Mouse (Mus musculus): ENCODE results near the gene Lpxn.

Gene Lpxn

GRCm38 (mm10) chr19:12795511-12796327, at the start of gene Lpxn, which contains the start of gene Zfp91:
Gene Lpxn, plus strand, starts transcription at chr19:12796193.
Gene Zfp91, minus strand, starts transcription at chr19:12796126.
- TF ChIP-seq GATA4 (IDR thresholded peaks at IDR 0.05; ENCODE audit: insufficient replicate concordance, low read length) = peak; percentile 73; the same call in 1 of the 2 replicates

DNA sequence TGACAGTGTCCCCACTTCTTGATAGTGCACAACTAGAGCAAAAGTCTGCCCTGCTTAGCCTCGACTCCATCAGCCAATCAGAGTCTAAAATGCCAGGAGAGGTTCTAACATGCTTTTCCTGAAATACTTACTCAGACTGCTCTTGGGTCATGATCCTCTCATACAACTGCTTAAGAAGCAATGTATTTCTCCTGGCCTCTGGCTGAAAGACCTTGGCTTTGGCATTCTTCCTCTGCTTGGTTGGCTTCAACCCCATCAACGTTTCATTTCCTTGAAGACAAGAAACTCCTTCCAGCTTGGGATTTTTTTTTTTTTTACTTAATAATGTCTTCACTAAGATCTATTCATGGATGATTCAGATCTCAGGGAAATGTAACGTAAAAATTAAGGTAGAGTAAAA, 39.7 kb upstream of the Lpxn start:
- TF ChIP-seq GATA4 (IDR thresholded peaks at IDR 0.05; ENCODE audit: insufficient replicate concordance, low read length) = no peak

DNA sequence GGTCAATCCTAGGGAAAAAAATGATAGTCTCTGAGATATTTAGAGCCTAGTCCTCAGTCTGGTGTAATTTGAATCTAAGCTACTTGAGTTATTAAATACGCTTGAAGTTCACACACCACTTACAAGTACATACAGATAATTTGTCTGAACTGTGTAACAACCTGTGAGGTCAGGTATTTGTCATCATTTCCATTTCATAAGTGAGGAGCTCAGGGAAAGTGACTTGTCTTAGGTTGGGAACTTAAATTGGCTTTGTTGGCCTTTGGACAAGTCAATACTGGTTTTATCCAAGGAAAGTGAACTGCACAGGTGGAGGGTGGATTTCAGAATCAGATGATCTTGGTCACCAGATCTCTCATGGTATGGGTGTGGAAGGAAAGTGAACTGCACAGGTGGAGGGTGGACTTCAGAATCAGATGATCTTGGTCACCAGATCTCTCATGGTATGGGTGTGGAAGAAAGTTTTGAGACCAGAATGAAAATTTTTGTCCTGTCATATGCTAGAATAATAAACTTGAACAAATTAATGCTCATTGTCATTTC, 37.0 kb upstream of the Lpxn start:
- TF ChIP-seq GATA4 (IDR thresholded peaks at IDR 0.05; ENCODE audit: insufficient replicate concordance, low read length) = no peak

- no peak for TF ChIP-seq GATA4 (IDR thresholded peaks at IDR 0.05; ENCODE audit: insufficient replicate concordance, low read length)
Observed at GRCm38 (mm10) chr19:12759656-12760055, 36.3 kb upstream of the Lpxn start.

DNA sequence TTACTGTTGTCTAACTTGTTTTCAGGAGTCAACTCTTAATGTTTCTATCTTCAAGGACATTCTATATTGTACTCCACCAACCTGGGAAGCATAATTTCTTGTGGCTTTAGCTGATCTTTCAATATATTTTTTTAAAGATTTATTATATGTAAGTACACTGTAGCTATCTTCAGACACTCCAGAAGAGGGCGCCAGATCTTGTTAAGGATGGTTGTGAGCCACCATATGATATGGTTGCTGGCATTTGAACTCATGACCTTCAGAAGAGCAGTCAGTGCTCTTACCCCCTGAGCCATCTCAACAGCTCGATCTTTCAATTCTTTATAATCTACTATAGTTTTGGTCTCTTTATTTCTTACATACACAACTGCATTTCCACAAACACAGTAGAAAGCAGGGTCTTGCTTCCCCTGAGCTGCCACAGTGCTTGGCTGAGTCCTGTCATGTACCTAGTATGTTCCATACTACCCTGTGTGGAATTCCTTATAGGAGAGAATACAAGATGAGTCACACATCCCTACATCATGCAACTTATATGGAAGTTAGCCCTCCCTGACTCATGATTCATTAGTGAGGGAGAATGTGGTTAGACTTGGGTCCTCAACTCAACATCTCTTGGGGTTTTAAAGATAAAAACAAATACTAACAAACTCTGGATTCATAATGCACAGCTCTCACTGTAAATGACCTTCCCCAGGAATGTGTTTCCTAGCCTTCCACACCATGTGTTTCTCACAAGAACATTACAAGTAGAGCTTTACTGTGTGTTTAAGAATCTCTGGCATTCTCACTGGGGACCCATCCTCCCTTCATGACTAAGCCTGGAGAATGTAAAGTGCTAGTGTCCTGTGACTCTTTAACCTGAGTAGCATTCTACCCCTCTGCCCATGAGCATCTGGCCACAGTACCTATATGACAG, 33.5 kb upstream of the Lpxn start:
- TF ChIP-seq GATA4 (IDR thresholded peaks at IDR 0.05; ENCODE audit: insufficient replicate concordance, low read length) = no peak

GRCm38 (mm10) chr19:12765308-12765707, 30.7 kb upstream of the Lpxn start, which contains the start of gene Cntf:
Gene Cntf, minus strand, starts transcription at chr19:12765632.
- no peak for TF ChIP-seq GATA4 (IDR thresholded peaks at IDR 0.05; ENCODE audit: insufficient replicate concordance, low read length)

DNA sequence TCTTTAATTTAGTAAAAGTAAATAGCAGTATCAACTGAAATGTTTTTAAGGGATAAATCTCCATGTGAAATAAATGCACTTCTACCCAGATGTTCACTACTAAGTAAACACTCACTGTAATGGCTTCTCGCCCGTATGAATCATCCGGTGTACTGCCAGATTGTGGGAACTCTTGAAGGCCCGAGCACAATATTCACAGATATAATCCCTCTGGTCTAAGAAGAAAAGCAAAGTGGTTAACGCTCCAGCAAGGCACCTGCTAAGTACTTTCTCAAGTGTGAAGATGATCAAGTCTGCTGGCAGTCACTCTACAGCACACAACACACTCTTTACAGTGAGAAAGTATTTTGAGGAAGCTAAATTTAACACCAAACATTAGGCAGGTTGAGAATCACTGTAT, 25.1 kb upstream of the Lpxn start:
- TF ChIP-seq GATA4 (IDR thresholded peaks at IDR 0.05; ENCODE audit: insufficient replicate concordance, low read length) = no peak

DNA sequence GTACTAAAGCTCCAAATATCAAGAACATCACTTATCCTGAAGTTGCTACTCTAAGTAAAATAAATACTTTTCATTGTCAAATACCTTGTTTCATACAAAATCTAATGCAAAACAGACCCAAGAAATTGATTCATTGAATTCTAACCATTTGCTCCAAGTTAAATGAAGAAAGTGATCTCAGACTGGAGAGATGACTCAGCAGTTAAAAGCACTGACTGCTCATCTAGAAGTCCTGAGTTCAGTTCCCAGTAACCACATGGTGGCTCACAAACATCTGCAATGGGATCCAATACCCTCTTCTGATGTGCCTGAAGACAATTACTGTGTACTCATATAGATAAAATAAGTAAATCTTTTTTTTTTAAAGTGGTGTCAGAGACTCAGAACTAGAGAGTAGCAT, 15.6 kb upstream of the Lpxn start:
- no peak for TF ChIP-seq GATA4 (IDR thresholded peaks at IDR 0.05; ENCODE audit: insufficient replicate concordance, low read length)

DNA sequence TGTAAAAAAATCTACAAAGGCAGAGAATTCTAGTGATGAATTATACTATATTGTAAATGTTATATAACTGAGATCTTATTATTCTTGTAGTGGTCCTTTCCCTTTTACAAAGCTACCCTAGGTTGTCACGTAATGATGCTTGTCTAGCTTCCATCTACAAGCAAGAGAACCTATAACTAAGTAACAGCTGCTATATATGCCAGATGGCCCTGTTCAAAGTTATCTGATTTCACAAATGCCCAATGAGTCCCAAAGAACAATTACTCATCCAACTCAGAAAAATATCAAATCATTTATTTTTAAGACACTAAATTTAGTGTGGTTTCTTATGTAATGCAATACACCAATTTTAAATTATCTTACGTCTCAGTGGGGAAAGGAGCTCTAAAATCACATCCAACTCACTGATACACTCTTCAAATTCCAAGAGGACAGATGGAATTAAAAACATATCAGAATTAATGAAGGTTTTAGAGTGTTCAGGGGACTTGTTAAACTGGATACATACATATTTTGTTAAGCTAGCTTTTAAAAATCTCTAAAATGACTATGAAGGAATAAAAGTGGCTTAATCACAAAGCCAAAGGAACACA, 9.1 kb upstream of the Lpxn start:
- no peak for TF ChIP-seq GATA4 (IDR thresholded peaks at IDR 0.05; ENCODE audit: insufficient replicate concordance, low read length)

DNA sequence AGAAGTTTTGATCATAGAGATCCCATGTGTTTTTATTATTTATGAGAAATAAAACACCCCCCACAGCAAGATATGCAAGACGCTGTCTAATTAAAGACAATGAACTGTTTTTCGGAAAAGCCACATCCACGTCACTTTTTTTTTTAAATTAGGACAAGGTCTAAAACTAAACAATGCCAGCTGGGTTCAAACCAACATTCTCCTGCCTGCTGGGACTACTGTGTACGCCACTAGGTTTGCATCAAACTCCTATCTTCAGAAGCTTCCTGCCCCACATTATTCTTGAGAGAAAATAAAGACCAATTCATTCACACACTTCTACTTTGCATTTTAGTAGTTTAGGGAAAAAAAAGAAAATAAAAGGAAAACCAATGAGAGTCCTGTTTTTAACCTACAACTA, 8.3 kb upstream of the Lpxn start:
- TF ChIP-seq GATA4 (IDR thresholded peaks at IDR 0.05; ENCODE audit: insufficient replicate concordance, low read length) = no peak

DNA sequence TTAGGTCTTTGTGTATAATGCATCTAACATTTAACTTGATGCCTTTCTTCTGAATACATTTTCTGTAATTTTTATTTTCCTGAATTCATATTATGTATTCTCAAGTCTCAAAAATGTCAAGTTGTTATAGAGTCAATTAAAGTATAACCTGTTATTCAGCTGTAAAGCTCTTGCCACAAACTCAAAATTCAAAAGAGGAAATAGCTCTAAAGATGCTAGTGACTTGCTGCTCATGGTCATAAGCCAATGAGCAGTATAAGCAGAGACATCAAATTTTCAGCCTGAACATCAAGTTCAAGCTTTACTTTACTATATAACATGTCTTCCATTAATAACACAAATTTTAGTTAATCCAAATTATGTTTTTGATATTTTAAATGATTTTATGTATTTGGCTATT, 3.6 kb upstream of the Lpxn start:
- no peak for TF ChIP-seq GATA4 (IDR thresholded peaks at IDR 0.05; ENCODE audit: insufficient replicate concordance, low read length)

DNA sequence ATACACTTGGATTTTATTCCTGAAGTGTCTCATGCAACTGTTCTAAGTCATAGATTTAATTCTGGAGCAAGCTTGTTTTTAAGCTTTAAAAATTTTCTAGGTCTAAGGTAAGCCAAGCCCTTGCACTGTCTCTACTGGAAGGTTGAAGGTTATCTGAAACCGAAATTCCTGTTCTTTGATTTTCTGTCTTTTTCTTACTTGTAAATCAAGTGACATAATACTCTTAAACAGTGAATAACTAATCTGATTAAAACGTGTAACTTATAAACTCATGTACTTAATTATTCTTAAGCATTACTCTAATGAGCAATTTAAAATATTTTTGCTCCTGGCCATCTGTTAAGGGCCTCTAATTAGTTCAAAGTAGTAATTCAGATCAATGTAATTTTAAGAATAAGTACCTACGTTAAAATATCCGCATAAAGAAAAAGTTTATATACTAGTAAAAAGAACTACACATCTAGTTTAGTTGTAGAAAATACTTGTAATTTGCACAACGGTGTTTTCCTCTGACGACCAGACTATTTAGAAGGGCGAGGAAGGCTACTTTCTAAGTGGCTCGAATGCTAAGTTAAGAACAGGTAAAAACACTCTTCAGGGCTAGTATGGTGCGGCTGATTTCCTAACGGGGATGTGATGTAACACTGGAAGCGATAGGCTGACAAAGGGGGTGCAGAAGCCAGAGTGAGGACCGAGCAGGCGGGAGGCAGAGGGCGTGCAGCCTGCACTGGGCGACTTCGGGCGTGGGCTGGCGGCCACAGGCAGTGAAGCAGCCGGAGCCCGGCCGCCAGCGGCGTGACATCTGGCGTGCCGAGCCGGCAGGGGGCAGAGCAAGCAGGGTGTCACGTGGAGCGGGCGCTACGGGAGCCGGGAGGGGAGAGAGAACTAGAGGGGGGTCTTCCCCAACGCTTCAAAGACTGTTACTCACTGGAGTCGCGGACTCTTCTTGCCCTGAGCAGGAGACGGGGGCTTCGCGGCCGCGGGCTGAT, 1.6 kb upstream of the Lpxn start:
- peak; percentile 76; the same call in 1 of the 2 replicates for TF ChIP-seq GATA4 (IDR thresholded peaks at IDR 0.05; ENCODE audit: insufficient replicate concordance, low read length)

DNA sequence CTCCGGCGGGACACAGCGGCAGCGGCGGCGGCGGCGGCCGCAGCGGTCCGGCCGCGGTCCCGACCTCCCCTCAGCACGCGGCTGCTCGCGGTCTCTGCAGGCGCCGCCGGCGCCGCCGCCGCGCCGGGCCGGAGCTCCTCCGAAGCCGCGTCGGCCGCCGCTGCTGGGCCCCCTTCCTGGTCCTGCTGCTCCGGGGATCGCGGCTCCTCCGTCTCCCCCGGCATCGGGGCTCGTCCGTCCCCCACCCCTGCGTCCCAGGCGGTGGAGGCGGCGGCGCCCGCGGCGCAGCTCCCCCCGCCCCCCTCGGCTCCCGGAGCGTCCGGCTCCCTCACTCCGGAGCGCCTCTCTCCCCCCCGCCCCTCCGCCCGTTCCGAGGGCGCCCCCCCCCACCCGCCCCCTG, 883 bp upstream of the Lpxn start:
- no peak for TF ChIP-seq GATA4 (IDR thresholded peaks at IDR 0.05; ENCODE audit: insufficient replicate concordance, low read length)

DNA sequence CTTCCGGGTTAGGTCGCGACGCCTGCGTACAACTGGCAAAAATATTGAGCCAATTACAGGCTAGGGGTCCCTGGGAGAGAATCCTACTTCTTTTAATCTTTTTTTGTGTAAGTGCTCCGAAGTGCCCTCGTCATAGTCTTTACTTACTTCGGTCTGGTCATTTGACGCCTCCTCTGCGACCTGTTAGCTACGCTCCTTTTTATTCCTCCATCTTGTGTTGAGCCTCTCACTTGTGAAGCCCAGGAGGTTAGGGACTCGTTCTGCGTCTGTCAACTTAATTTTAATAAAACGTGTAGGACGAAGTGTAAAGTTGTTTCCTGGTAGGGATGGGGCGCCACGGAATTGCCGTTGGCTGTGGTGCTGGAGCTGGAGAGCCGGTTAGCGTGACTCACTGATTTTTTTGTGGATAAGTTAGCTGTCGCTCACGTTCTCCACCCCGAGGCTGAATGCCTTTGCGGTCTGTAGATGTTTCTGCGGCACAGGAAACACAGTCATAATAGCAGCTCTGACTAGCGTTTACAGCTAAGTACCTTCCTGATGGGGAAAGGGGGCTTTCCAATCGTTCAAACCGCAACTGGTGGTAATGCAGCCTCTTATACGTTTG, 437 bp downstream of the Lpxn start:
- TF ChIP-seq GATA4 (IDR thresholded peaks at IDR 0.05; ENCODE audit: insufficient replicate concordance, low read length) = no peak
